Comparison of ENCODE assay signal across 8 mouse cellular contexts in the genomic region with DNA sequence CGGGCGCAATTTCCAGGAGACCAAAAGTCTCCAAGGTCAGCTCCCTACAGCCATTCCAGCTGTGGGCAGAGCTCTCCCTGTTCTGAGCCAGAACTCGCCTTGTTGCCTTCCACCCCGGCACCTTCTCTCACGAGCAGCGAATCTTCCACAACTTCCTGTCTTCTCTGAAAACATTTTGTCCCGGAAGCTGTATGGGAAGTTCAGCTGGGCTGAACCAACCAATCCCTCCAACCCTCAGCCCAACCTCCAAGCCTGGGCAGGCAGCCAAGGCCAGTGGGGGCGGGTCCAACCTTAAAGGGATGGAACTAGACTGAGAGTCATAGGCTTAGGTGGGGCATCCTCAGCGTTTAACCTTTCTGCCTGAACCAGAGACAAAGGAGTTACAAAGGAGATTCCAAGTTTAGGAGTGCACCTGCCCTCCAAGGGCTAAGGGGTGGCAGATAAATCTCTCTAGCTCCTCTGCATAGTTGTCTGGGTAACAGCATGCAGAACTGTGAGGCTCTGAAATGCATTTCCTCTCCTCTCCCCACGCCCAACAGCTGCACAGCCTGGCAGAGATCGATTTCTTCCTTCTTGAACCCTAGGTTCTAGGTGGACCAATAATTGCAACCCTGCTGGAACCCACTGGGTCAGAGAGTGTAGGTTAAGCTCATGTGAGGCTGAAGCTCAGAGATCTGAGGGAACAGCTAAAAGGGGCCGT. TPM values are rescaled to one million over a fixed set of nuclear protein-coding genes. Genes with fewer than 3 reads are reported as not detected.
A peak's percentile ranks its signal among the peaks of the same experiment; 100 is the strongest.
DNase-seq lines count a peak whose midpoint lies in the region; ATAC-seq and TF ChIP-seq lines count a peak whose summit lies in the region.

A gene (minus strand): TSS at position 188 of the 700 bp plus-strand sequence.

- H3K27ac ChIP-seq in CH12.LX (ENCODE audit: insufficient read depth, low read depth), result no peak within 1 kb of the TSS
- no peak within 1 kb of the TSS for H3K27ac ChIP-seq in forebrain, embryonic 12.5 days
- peak within 1 kb of the TSS; percentile 92 for H3K27ac ChIP-seq in heart, postnatal 0 days (ENCODE audit: low read depth)
- H3K27ac ChIP-seq in liver, postnatal 0 days (ENCODE audit: low read depth), result peak within 1 kb of the TSS; percentile 97
- peak within 1 kb of the TSS; percentile 50; the same call in 1 of the 2 replicates for H3K27ac ChIP-seq in neural tube, embryonic 14.5 days (ENCODE audit: low read depth, low read length)

- ATAC-seq in forebrain, embryonic 12.5 days (ENCODE audit: low FRiP score), result peak; percentile 65; the same call in 1 of the 2 replicates
- ATAC-seq in heart, postnatal 0 days (ENCODE audit: insufficient read depth, low read depth), result peak; percentile 99
- ATAC-seq in liver, postnatal 0 days, result peak; percentile 99
- ATAC-seq in neural tube, embryonic 14.5 days (ENCODE audit: low read depth), result peak; percentile 96

- in situ Hi-C loops in CH12.LX (cut with MboI; ENCODE audit: low pct_ligation_motif_present, low pct_unique_long_range_greater_than_20kb, low sequenced_read_pairs), result loop anchor here (5.0 kb wide), 1 partner anchor 40 kb away; no protein-coding TSS in a partner anchor

- no peak for TF ChIP-seq CTCF in CH12.LX (conservative IDR thresholded peaks at IDR 0.05 in 1 of 2, IDR thresholded peaks at IDR 0.05 in 1 of 2; ENCODE audit: low read depth in 2 of 2, low read length in 2 of 2)
- no peak for TF ChIP-seq CTCF in heart, postnatal 0 days (IDR thresholded peaks at IDR 0.05; ENCODE audit: low read depth)
- no peak for TF ChIP-seq CTCF in liver, postnatal 0 days (IDR thresholded peaks at IDR 0.05; ENCODE audit: low read depth)

- DNase-seq in CH12.LX (ENCODE audit: extremely low read depth), result peak; percentile 91
- peak; percentile 57 for DNase-seq in c-Kit-positive CD71-positive TER-119-positive erythroid progenitor cells, embryonic 14.5 days (ENCODE audit: low spot score)
- DNase-seq in heart, postnatal 0 days (ENCODE audit: low spot score), result peak; percentile 93
- DNase-seq in large intestine, adult 2 months (ENCODE audit: low read depth, low spot score), result peak; percentile 99
- peak; percentile 98 for DNase-seq in liver, postnatal 0 days
- peak; percentile 100 for DNase-seq in testis, postnatal 10 days (ENCODE audit: low spot score)

- 45% methylated on average over 12 of the region's 12 CpGs for WGBS in forebrain, embryonic 12.5 days
- WGBS in heart, postnatal 0 days, result 8% methylated on average over 12 of the region's 12 CpGs
- WGBS in large intestine, adult 2 months, result 2% methylated on average over 12 of the region's 12 CpGs
- WGBS in liver, postnatal 0 days (ENCODE audit: insufficient replicate concordance), result 7% methylated on average over 12 of the region's 12 CpGs
- 51% methylated on average over 12 of the region's 12 CpGs for WGBS in neural tube, embryonic 14.5 days

- H3K9ac ChIP-seq in CH12.LX (ENCODE audit: insufficient read depth, low read depth), result peak within 1 kb of the TSS; percentile 92
- H3K9ac ChIP-seq in forebrain, embryonic 12.5 days, result peak within 1 kb of the TSS; percentile 21; the same call in 1 of the 2 replicates
- H3K9ac ChIP-seq in heart, postnatal 0 days (replicated peaks; ENCODE audit: low read depth, low read length), result peak within 1 kb of the TSS; percentile 68
- peak within 1 kb of the TSS; percentile 85 for H3K9ac ChIP-seq in liver, postnatal 0 days (replicated peaks)
- peak within 1 kb of the TSS; percentile 43 for H3K9ac ChIP-seq in neural tube, embryonic 14.5 days (replicated peaks; ENCODE audit: low read depth, low read length)

- peak within 1 kb of the TSS; percentile 86 for H3K4me2 ChIP-seq in CH12.LX (ENCODE audit: insufficient read depth, low read depth, poor library complexity, severe bottlenecking)
- H3K4me2 ChIP-seq in forebrain, embryonic 12.5 days, result peak within 1 kb of the TSS; percentile 49
- H3K4me2 ChIP-seq in heart, postnatal 0 days (ENCODE audit: low read depth, low read length), result peak within 1 kb of the TSS; percentile 85
- peak within 1 kb of the TSS; percentile 94 for H3K4me2 ChIP-seq in liver, postnatal 0 days (ENCODE audit: low read depth, low read length)
- peak within 1 kb of the TSS; percentile 72 for H3K4me2 ChIP-seq in neural tube, embryonic 14.5 days (ENCODE audit: low read depth, low read length)

- no peaks in the 10 kb centered on the region for H3K27me3 ChIP-seq in CH12.LX (replicated peaks)
- H3K27me3 ChIP-seq in forebrain, embryonic 12.5 days, result no peaks in the 10 kb centered on the region
- H3K27me3 ChIP-seq in heart, postnatal 0 days (ENCODE audit: control insufficient read depth, insufficient read depth, low read length), result no peaks in the 10 kb centered on the region
- no peaks in the 10 kb centered on the region for H3K27me3 ChIP-seq in liver, postnatal 0 days (ENCODE audit: insufficient read depth, low read length)
- H3K27me3 ChIP-seq in neural tube, embryonic 14.5 days (ENCODE audit: control insufficient read depth, insufficient read depth, low read length), result no peaks in the 10 kb centered on the region

- H3K4me3 ChIP-seq in CH12.LX (replicated peaks in 1 of 3; ENCODE audit: low read depth in 2 of 3, low read length in 2 of 3, poor library complexity in 1 of 3), result peak within 1 kb of the TSS; percentile 78 to 98 (median 80)
- peak within 1 kb of the TSS; percentile 40 for H3K4me3 ChIP-seq in forebrain, embryonic 12.5 days (replicated peaks)
- peak within 1 kb of the TSS; percentile 66 for H3K4me3 ChIP-seq in heart, postnatal 0 days (ENCODE audit: low read depth, low read length)
- H3K4me3 ChIP-seq in liver, postnatal 0 days (ENCODE audit: low read depth, low read length), result peak within 1 kb of the TSS; percentile 76
- H3K4me3 ChIP-seq in neural tube, embryonic 14.5 days (ENCODE audit: low read depth, low read length), result peak within 1 kb of the TSS; percentile 40

- peaks cover 9 to 22% of the 10 kb centered on the region in 2 experiments for H3K4me1 ChIP-seq in CH12.LX (ENCODE audit: control insufficient read depth in 1 of 2, insufficient read depth in 2 of 2)
- H3K4me1 ChIP-seq in forebrain, embryonic 12.5 days, result peaks cover 5% of the 10 kb centered on the region; the same call in 1 of the 2 replicates
- peaks cover 18% of the 10 kb centered on the region for H3K4me1 ChIP-seq in heart, postnatal 0 days (ENCODE audit: control insufficient read depth, insufficient read depth)
- peaks cover 21% of the 10 kb centered on the region for H3K4me1 ChIP-seq in liver, postnatal 0 days (ENCODE audit: insufficient read depth)
- no peaks in the 10 kb centered on the region for H3K4me1 ChIP-seq in neural tube, embryonic 14.5 days (ENCODE audit: control insufficient read depth, insufficient read depth, low read length)

- TF ChIP-seq RAD21 in CH12.LX (IDR thresholded peaks at IDR 0.05; ENCODE audit: low read depth, low read length), result no peak

- TF ChIP-seq POLR2A in CH12.LX (IDR thresholded peaks at IDR 0.05; ENCODE audit: low read depth, low read length), result peak; percentile 84

- H3K36me3 ChIP-seq in CH12.LX (replicated peaks in 1 of 2; ENCODE audit: control insufficient read depth in 1 of 2, insufficient read depth in 1 of 2, low read length in 1 of 2), result peaks cover 0 to 12% of the 10 kb centered on the region in 2 experiments
- no peaks in the 10 kb centered on the region for H3K36me3 ChIP-seq in forebrain, embryonic 12.5 days (replicated peaks)
- H3K36me3 ChIP-seq in heart, postnatal 0 days (replicated peaks; ENCODE audit: control insufficient read depth, insufficient read depth, low read length), result no peaks in the 10 kb centered on the region
- H3K36me3 ChIP-seq in liver, postnatal 0 days (replicated peaks; ENCODE audit: insufficient read depth, low read length), result peaks cover 4% of the 10 kb centered on the region; the same call in 1 of the 2 replicates
- H3K36me3 ChIP-seq in neural tube, embryonic 14.5 days (ENCODE audit: control insufficient read depth, insufficient read depth, low read length), result no peaks in the 10 kb centered on the region

- no peaks in the 10 kb centered on the region for H3K9me3 ChIP-seq in CH12.LX (replicated peaks; ENCODE audit: low read length)
- H3K9me3 ChIP-seq in forebrain, embryonic 12.5 days, result no peaks in the 10 kb centered on the region
- no peaks in the 10 kb centered on the region for H3K9me3 ChIP-seq in heart, postnatal 0 days (replicated peaks; ENCODE audit: control insufficient read depth, low read length)
- H3K9me3 ChIP-seq in liver, postnatal 0 days (ENCODE audit: low read length), result no peaks in the 10 kb centered on the region
- no peaks in the 10 kb centered on the region for H3K9me3 ChIP-seq in neural tube, embryonic 14.5 days (ENCODE audit: control insufficient read depth, low read length)

- no peak for TF ChIP-seq EP300 in CH12.LX (IDR thresholded peaks at IDR 0.05; ENCODE audit: low read length)
- peak; percentile 91 for TF ChIP-seq EP300 in heart, postnatal 0 days (IDR thresholded peaks at IDR 0.05; ENCODE audit: low read depth)
- TF ChIP-seq EP300 in liver, postnatal 0 days (IDR thresholded peaks at IDR 0.05; ENCODE audit: low read depth), result peak; percentile 84

- H3K79me2 ChIP-seq in CH12.LX (replicated peaks; ENCODE audit: control insufficient read depth, extremely low read depth, insufficient read depth, poor library complexity, severe bottlenecking), result no peaks in the 10 kb centered on the region

- dilution Hi-C loops in CH12.LX (cut with MboI; ENCODE audit: extremely low pct_ligation_motif_present, extremely low pct_unique_long_range_greater_than_20kb, low sequenced_read_pairs), result no loop called here

TF ChIP-seq in CH12.LX, 34 proteins besides CTCF, POLR2A, EP300 and RAD21 (continues in another document):
- peak; percentile 93 for TF ChIP-seq ELF1 (IDR thresholded peaks at IDR 0.05; ENCODE audit: low read depth, low read length)
- TF ChIP-seq USF1 (IDR thresholded peaks at IDR 0.05; ENCODE audit: low read depth, low read length), result no peak
- peak; percentile 80 for TF ChIP-seq NELFE (IDR thresholded peaks at IDR 0.05; ENCODE audit: low read depth, low read length)
- peak; percentile 72 for TF ChIP-seq HCFC1 (IDR thresholded peaks at IDR 0.05; ENCODE audit: low read depth, low read length)
- TF ChIP-seq TCF12 (IDR thresholded peaks at IDR 0.05; ENCODE audit: low read depth, low read length), result peak; percentile 80
- TF ChIP-seq KAT2A (IDR thresholded peaks at IDR 0.05; ENCODE audit: insufficient replicate concordance, low read length), result peak; percentile 30; the same call in 1 of the 2 replicates
- TF ChIP-seq UBTF (IDR thresholded peaks at IDR 0.05; ENCODE audit: low read depth, low read length), result no peak

RNA-seq across cellular contexts. Expression of the gene that starts here (rescaled TPM):
- total RNA-seq in CH12.LX (2012; rRNA removed) (13.1 and 18.6 TPM in 2 replicates), CH12.LX (2014; rRNA removed) (9.7 and 11.9 TPM in 2 replicates)
- 12.2 and 18.5 TPM in 2 replicates for polyA plus RNA-seq in CH12.LX (2012; ENCODE audit: insufficient read length, low read depth)
- 4.3 and 7.0 TPM in 2 replicates for polyA plus RNA-seq in forebrain, embryonic 12.5 days (2016; fragmentation: Nextera tagmentation; extraction: Ambion mirVana)
- total RNA-seq in heart, postnatal 0 days (2014; rRNA removed; ENCODE audit: low replicate concordance), result 4.8 and 27.1 TPM in 2 replicates
- 8.3 and 10.3 TPM in 2 replicates for polyA plus RNA-seq in heart, postnatal 0 days (2015; fragmentation: Nextera tagmentation; extraction: Ambion mirVana)
- 60.1 and 94.9 TPM in 2 replicates for polyA plus RNA-seq in large intestine, adult 2 months (2012; rRNA removed)
- polyA plus RNA-seq in liver, postnatal 0 days (2015; fragmentation: Nextera tagmentation; extraction: Ambion mirVana), result 27.1 and 32.3 TPM in 2 replicates
- polyA plus RNA-seq in neural tube, embryonic 14.5 days (2014; fragmentation: Nextera tagmentation; extraction: Ambion mirVana), result 6.9 and 9.4 TPM in 2 replicates

Comparison
In these comparisons a context has a peak if more than half of its experiments do, and no peak if none do; other contexts are left out.
1. H3K27ac ChIP-seq: peak in heart, postnatal 0 days (single experiment), liver, postnatal 0 days (single experiment) and neural tube, embryonic 14.5 days (single experiment); none in CH12.LX (single experiment) and forebrain, embryonic 12.5 days (single experiment).
2. H3K9ac ChIP-seq: peak in every context shown above with its lines; median percentile 92 in CH12.LX; 85 in liver, postnatal 0 days; 68 in heart, postnatal 0 days; 43 in neural tube, embryonic 14.5 days; 21 in forebrain, embryonic 12.5 days.
3. Peak in every context shown above with its lines, with median percentiles within 50 percentile points of each other: DNase-seq, H3K4me2 ChIP-seq, H3K4me3 ChIP-seq and ATAC-seq.